Mouse (Mus musculus) MEL (cell line): ENCODE data around the gene Mesd. TPM values are rescaled to one million over a fixed set of nuclear protein-coding genes. Genes with fewer than 3 reads are reported as not detected.

Experiments
- DNase-seq: peaks from one replicate; pipeline ENCODE4 v3.0.0; 2011; ENCODE audit warnings: low read depth, low spot score
- H3K27ac ChIP-seq: 2 replicates; pipeline ENCODE4 v1.5.1; 2012; ENCODE audit warnings: low read depth, mild to moderate bottlenecking, control low read depth, low read length, moderate library complexity; ENCODE audit not compliant: control insufficient read depth
- H3K27me3 ChIP-seq, 2 experiments: fragments of 150-350 bp in 1 of 2; sonication (generic) in 1 of 2; 2 replicates each; pipeline ENCODE4 v1.6.1; 2012; ENCODE audit warnings: low read length in 2 of 2, mild to moderate bottlenecking in 2 of 2, improper control_type of control experiment in 1 of 2, moderate library complexity in 1 of 2; ENCODE audit not compliant: insufficient read depth in 2 of 2, control insufficient read depth in 1 of 2
- H3K36me3 ChIP-seq, 2 experiments: 2 replicates each; pipeline ENCODE4 v1.6.1; 2012 to 2014; ENCODE audit warnings: low read length in 2 of 2, improper control_type of control experiment in 1 of 2, inconsistent platforms in 1 of 2, mild to moderate bottlenecking in 1 of 2; ENCODE audit not compliant: insufficient read depth in 2 of 2, control insufficient read depth in 1 of 2
- H3K4me1 ChIP-seq, 2 experiments: fragments of 150-350 bp in 1 of 2; sonication (generic) in 1 of 2; 2 replicates each; pipeline ENCODE4 v1.6.1; 2012; ENCODE audit warnings: low read length in 2 of 2, improper control_type of control experiment in 1 of 2, mild to moderate bottlenecking in 1 of 2; ENCODE audit not compliant: insufficient read depth in 2 of 2, control insufficient read depth in 1 of 2
- H3K4me3 ChIP-seq, 2 experiments: fragments of 150-350 bp in 1 of 2; sonication (generic) in 1 of 2; 2 replicates each; pipeline ENCODE4 v1.5.1; 2012; ENCODE audit warnings: low read depth in 2 of 2, low read length in 2 of 2, mild to moderate bottlenecking in 2 of 2, moderate library complexity in 2 of 2, control low read depth in 1 of 2, improper control_type of control experiment in 1 of 2; ENCODE audit not compliant: control insufficient read depth in 1 of 2, insufficient read depth in 1 of 2
- H3K79me2 ChIP-seq: 2 replicates; pipeline ENCODE4 v1.6.1; 2012; ENCODE audit warnings: mild to moderate bottlenecking, low read length, moderate library complexity; ENCODE audit not compliant: control insufficient read depth, poor library complexity, insufficient read depth
- H3K9ac ChIP-seq: 2 replicates; pipeline ENCODE4 v1.6.1; 2012; ENCODE audit warnings: low read depth, mild to moderate bottlenecking, control low read depth, low read length, moderate library complexity; ENCODE audit not compliant: control insufficient read depth, poor library complexity, severe bottlenecking
- H3K9me3 ChIP-seq: fragments of 150-350 bp; sonication (generic); replicated peaks from 2 replicates; pipeline ENCODE4 v1.6.1; 2012; ENCODE audit warnings: mild to moderate bottlenecking, low read length, improper control_type of control experiment, moderate library complexity; ENCODE audit not compliant: insufficient read depth
- BHLHE40 ChIP-seq: IDR thresholded peaks from 2 replicates; pipeline ENCODE4 v1.6.1; 2012; ENCODE audit warnings: low read depth, mild to moderate bottlenecking, inconsistent platforms, low read length, improper control_type of control experiment, borderline replicate concordance
- CHD1 ChIP-seq: IDR thresholded peaks from 2 replicates; pipeline ENCODE4 v1.6.1; 2012; ENCODE audit warnings: low read depth, mild to moderate bottlenecking, inconsistent platforms, low read length, improper control_type of control experiment
- E2F4 ChIP-seq: IDR thresholded peaks from 2 replicates; pipeline ENCODE4 v1.6.1; 2011; ENCODE audit warnings: low read depth, low read length, improper control_type of control experiment, borderline replicate concordance
- ELF1 ChIP-seq: IDR thresholded peaks from 2 replicates; pipeline ENCODE4 v1.6.1; 2014; ENCODE audit warnings: low read depth, mild to moderate bottlenecking, inconsistent platforms, low read length, improper control_type of control experiment, moderate library complexity
- ETS1 ChIP-seq: IDR thresholded peaks from 2 replicates; pipeline ENCODE4 v1.6.1; 2012; ENCODE audit warnings: low read depth, mild to moderate bottlenecking, inconsistent platforms, low read length, improper control_type of control experiment, moderate library complexity
- GABPA ChIP-seq: IDR thresholded peaks from 2 replicates; pipeline ENCODE4 v1.6.1; 2012; ENCODE audit warnings: low read depth, mild to moderate bottlenecking, inconsistent platforms, low read length, improper control_type of control experiment, moderate library complexity
- HCFC1 ChIP-seq: IDR thresholded peaks from 2 replicates; pipeline ENCODE4 v1.6.1; 2012; ENCODE audit warnings: low read depth, mild to moderate bottlenecking, inconsistent platforms, low read length, improper control_type of control experiment, moderate library complexity
- JUND ChIP-seq: IDR thresholded peaks from 2 replicates; pipeline ENCODE4 v1.6.1; 2011; ENCODE audit warnings: low read depth, mild to moderate bottlenecking, improper control_type of control experiment, low read length
- MAFK ChIP-seq: IDR thresholded peaks from 2 replicates; pipeline ENCODE4 v1.6.1; 2011; ENCODE audit warnings: low read depth, mild to moderate bottlenecking, low read length, improper control_type of control experiment, borderline replicate concordance
- MAX ChIP-seq: IDR thresholded peaks from 2 replicates; pipeline ENCODE4 v1.6.1; 2011; ENCODE audit warnings: low read length, improper control_type of control experiment
- MAZ ChIP-seq: IDR thresholded peaks from 2 replicates; pipeline ENCODE4 v1.6.1; 2012; ENCODE audit warnings: low read depth, mild to moderate bottlenecking, inconsistent platforms, low read length, improper control_type of control experiment
- MYB ChIP-seq: IDR thresholded peaks from 2 replicates; pipeline ENCODE4 v1.6.1; 2011; ENCODE audit warnings: mild to moderate bottlenecking, low read depth, low read length, improper control_type of control experiment
- NELFE ChIP-seq: IDR thresholded peaks from 2 replicates; pipeline ENCODE4 v1.6.1; 2011; ENCODE audit warnings: low read depth, low read length, improper control_type of control experiment
- NRF1 ChIP-seq: IDR thresholded peaks from 2 replicates; pipeline ENCODE4 v1.6.1; 2014; ENCODE audit warnings: low read depth, mild to moderate bottlenecking, inconsistent platforms, low read length, improper control_type of control experiment, moderate library complexity; ENCODE audit not compliant: poor library complexity, insufficient read depth, severe bottlenecking
- POLR2A ChIP-seq, 2 experiments: IDR thresholded peaks; 2 replicates each; pipeline ENCODE4 v1.6.1; 2011 to 2012; ENCODE audit warnings: low read length in 2 of 2, mild to moderate bottlenecking in 2 of 2, control low read depth in 1 of 2, improper control_type of control experiment in 1 of 2, low read depth in 1 of 2, moderate library complexity in 1 of 2; ENCODE audit not compliant: control insufficient read depth in 1 of 2, insufficient read depth in 1 of 2, poor library complexity in 1 of 2
- POLR2AphosphoS5 ChIP-seq: IDR thresholded peaks from 2 replicates; pipeline ENCODE4 v1.6.1; 2012; ENCODE audit warnings: low read depth, borderline replicate concordance, mild to moderate bottlenecking, inconsistent platforms, low read length, moderate library complexity, mixed read lengths
- RAD21 ChIP-seq: IDR thresholded peaks from 2 replicates; pipeline ENCODE4 v1.6.1; 2011; ENCODE audit warnings: mild to moderate bottlenecking, low read depth, low read length, improper control_type of control experiment
- RCOR1 ChIP-seq: IDR thresholded peaks from 2 replicates; pipeline ENCODE4 v1.6.1; 2012; ENCODE audit warnings: low read depth, mild to moderate bottlenecking, inconsistent platforms, low read length, improper control_type of control experiment
- SMC3 ChIP-seq: IDR thresholded peaks from 2 replicates; pipeline ENCODE4 v1.6.1; 2011; ENCODE audit warnings: low read depth, low read length, improper control_type of control experiment
- TAL1 ChIP-seq: IDR thresholded peaks from 2 replicates; pipeline ENCODE4 v1.6.1; 2012; ENCODE audit warnings: mild to moderate bottlenecking, inconsistent platforms, low read length, moderate library complexity, mixed read lengths
- TCF12 ChIP-seq: IDR thresholded peaks from 2 replicates; pipeline ENCODE4 v1.6.1; 2014; ENCODE audit warnings: low read depth, mild to moderate bottlenecking, inconsistent platforms, low read length, improper control_type of control experiment, moderate library complexity
- UBTF ChIP-seq: IDR thresholded peaks from 2 replicates; pipeline ENCODE4 v1.6.1; 2012; ENCODE audit warnings: low read depth, mild to moderate bottlenecking, inconsistent platforms, low read length, improper control_type of control experiment, moderate library complexity, borderline replicate concordance; ENCODE audit not compliant: insufficient read depth
- USF1 ChIP-seq: IDR thresholded peaks from 2 replicates; pipeline ENCODE4 v1.6.1; 2014; ENCODE audit warnings: low read depth, mild to moderate bottlenecking, inconsistent platforms, low read length, improper control_type of control experiment, moderate library complexity
- USF2 ChIP-seq, 2 experiments: IDR thresholded peaks; 2 replicates each; pipeline ENCODE4 v1.6.1; 2011 to 2012; ENCODE audit warnings: improper control_type of control experiment in 2 of 2, low read length in 2 of 2, borderline replicate concordance in 1 of 2, inconsistent platforms in 1 of 2, low read depth in 1 of 2, mild to moderate bottlenecking in 1 of 2; ENCODE audit not compliant: insufficient read depth in 1 of 2
- ZKSCAN1 ChIP-seq: IDR thresholded peaks from 2 replicates; pipeline ENCODE4 v1.6.1; 2012; ENCODE audit warnings: low read depth, mild to moderate bottlenecking, inconsistent platforms, low read length, improper control_type of control experiment, moderate library complexity
- ZMIZ1 ChIP-seq: IDR thresholded peaks from 2 replicates; pipeline ENCODE4 v1.6.1; 2012; ENCODE audit warnings: low read depth, mild to moderate bottlenecking, inconsistent platforms, low read length, improper control_type of control experiment, moderate library complexity
- ZNF384 ChIP-seq: IDR thresholded peaks from 2 replicates; pipeline ENCODE4 v1.6.1; 2012; ENCODE audit warnings: low read depth, mild to moderate bottlenecking, inconsistent platforms, low read length, improper control_type of control experiment
- polyA plus RNA-seq, 2 experiments: library from polyadenylated mRNA; stranded (reverse) in 1 of 2; unstranded in 1 of 2; fragments of >175 nt in 1 of 2; fragments of >200 nt in 1 of 2; gene quantifications; 2 replicates each; pipeline versions ENCODE4 v1.2.1 to v1.2.4; 2012; ENCODE audit warnings: low replicate concordance in 2 of 2, low read depth in 1 of 2; ENCODE audit not compliant: insufficient read length in 2 of 2, insufficient read depth in 1 of 2, missing spikeins in 1 of 2
- total RNA-seq: library from RNA; depleted of rRNA; stranded (reverse); fragments of 300-350 nt; gene quantifications from 2 replicates; pipeline ENCODE4 v1.2.3, GENCODE M21; 2012

Gene Mesd
- total and polyA plus RNA-seq, 3 experiments, result 64.5 to 135 (median 83.3) TPM

DNA sequence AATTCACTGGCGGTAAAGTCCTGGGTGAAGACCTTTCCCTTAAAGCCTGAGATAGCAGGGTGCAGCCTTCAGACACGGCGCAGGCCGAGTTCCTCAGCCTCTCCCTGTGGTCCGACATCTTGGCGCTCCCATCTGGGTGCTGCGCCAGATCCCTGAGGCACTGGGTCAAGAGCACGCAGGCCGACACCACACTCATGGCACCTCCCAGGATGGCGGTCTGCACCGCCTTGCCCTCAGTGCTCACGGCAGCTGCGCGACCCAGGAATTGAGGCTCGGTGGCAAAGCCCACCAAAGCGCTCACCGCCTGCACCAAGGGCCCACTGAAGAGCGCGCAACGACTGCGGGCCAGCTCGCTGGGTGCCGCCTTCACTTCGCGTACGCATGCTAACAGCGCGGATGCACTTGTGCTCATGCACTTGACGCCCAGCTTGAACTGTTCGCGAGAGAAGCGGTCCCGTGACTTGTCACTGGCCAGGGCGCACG is 2.1 kb upstream of the Mesd start:
- H3K27me3 ChIP-seq, result no peaks in the 10 kb centered on the region
- H3K9me3 ChIP-seq, result no peaks in the 10 kb centered on the region
- H3K9ac ChIP-seq, result no peak overlapping the region
- H3K27ac ChIP-seq, result no peak overlapping the region
- H3K4me1 ChIP-seq, result peaks cover 5 to 24% of the 10 kb centered on the region in 2 experiments
- H3K4me3 ChIP-seq, result peak overlapping the region in 1 of 2 experiments; percentile 83; a peak in 2 of 4 replicates
- DNase-seq, result no peak
- TF ChIP-seq HCFC1 (no peak), JUND (no peak), MAZ (no peak), NRF1 (no peak), MYB (no peak), ELF1 (no peak), ETS1 (no peak), RAD21 (no peak), E2F4 (no peak)
- peaks cover 0 to 37% of the 10 kb centered on the region in 2 experiments; a peak in 2 of 4 replicates for H3K36me3 ChIP-seq
- peaks cover 29% of the 10 kb centered on the region for H3K79me2 ChIP-seq

DNA sequence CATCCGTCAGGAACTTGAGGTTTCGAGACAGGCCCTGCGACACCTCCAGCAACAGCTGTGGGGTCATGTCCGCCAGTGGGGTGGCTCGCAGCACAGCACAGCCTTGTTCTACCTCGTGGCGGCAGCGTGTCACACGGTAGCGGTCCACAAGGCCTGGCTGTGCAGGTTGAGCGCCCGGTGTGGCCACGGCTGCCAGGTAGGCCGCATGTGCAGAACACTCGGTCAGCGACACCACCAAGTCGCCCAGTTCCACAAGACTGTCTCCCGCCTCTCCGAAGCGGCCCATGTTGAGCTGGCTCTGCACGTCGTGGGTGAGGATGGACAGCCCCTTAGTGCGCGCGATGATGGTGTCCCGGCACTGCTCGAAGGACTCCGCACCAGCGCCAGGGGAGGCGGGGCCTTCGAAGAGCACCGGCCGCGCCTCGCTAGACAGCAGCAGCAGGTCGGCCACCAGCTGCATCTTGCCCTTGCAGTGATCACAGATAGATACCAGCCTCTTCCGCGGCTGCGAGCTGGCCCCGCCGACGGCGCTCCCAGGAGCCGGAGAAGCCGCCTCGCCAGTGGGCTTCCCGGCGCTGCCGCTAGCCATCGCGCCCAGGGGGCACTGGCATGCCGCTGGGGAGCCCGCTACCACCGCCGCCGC is 1.5 kb upstream of the Mesd start:
- Histone ChIP-seq H3K27me3 (no peaks in the 10 kb centered on the region), H3K4me3 (peak overlapping the region; percentile 83 to 93), H3K36me3 (peaks cover 0 to 37% of the 10 kb centered on the region in 2 experiments; a peak in 2 of 4 replicates), H3K9ac (peak overlapping the region; percentile 97), H3K79me2 (peaks cover 29% of the 10 kb centered on the region), H3K27ac (peak overlapping the region; percentile 98), H3K9me3 (no peaks in the 10 kb centered on the region), H3K4me1 (peaks cover 5 to 24% of the 10 kb centered on the region in 2 experiments)
- peak; percentile 68 for DNase-seq
- TF ChIP-seq MAFK (no peak), TAL1 (no peak), HCFC1 (no peak), ETS1 (no peak), MAZ (no peak), CHD1 (0 out of 2 replicates have a peak, but pooled peaks have one; percentile 16), BHLHE40 (no peak), NELFE (0 out of 2 replicates have a peak, but pooled peaks have one; percentile 11), ZNF384 (no peak), RCOR1 (no peak), POLR2A (IDR thresholded peaks at IDR 0.05; ENCODE audit: control insufficient read depth in 1 of 2, insufficient read depth in 1 of 2, low read depth in 1 of 2, low read length in 2 of 2, poor library complexity in 1 of 2) (no peak), E2F4 (no peak), ELF1 (no peak), USF1 (no peak), UBTF (peak; percentile 82; the same call in 1 of the 2 replicates), MAX (0 out of 2 replicates have a peak, but pooled peaks have one; percentile 29), ZKSCAN1 (no peak), TCF12 (0 out of 2 replicates have a peak, but pooled peaks have one; percentile 24), GABPA (no peak), POLR2AphosphoS5 (no peak; the same call in 1 of the 2 replicates), USF2 (IDR thresholded peaks at IDR 0.05; ENCODE audit: borderline replicate concordance in 1 of 2, insufficient read depth in 1 of 2, low read depth in 1 of 2, low read length in 2 of 2) (no peak), JUND (no peak), SMC3 (no peak), ZMIZ1 (no peak)
